Mouse (Mus musculus): ENCODE data around the gene Tns1.
A peak's percentile ranks its signal among the peaks of the same experiment; 100 is the strongest.

Gene Tns1

DNA sequence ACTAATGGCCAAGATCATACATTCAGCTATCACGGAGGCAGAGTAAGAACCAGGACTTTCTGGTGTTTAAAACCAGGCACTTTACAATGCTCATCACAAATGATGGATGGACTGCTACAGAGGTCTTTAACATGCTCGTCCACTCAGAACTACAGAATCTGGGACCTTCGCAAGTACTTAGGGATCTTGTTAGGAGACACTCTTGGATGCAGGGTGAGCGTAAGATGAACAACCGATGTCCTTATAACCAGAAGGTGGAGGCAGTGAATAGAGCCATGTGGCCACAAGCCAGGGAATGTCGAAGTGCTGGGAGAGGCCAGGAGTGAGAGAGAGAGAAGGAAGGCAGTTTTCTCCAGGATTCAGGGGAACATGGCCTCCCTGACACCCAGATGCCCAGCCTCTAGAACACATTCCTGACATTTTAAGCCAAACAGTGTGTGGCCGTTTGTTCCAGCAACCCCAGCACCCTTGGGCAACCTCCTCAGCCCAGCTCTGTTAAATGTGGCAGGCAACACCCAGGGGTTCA lies 130.3 kb downstream of the Tns1 start:
- Histone ChIP-seq H3K4me3 (replicated peaks; ENCODE audit: low read length) (no peak overlapping the region), H3K9me3 (ENCODE audit: low read length) (no peaks in the 10 kb centered on the region), H3K27me3 (ENCODE audit: insufficient read depth, low read length) (peaks cover 10% of the 10 kb centered on the region), H3K36me3 (ENCODE audit: insufficient read depth, low read length) (no peaks in the 10 kb centered on the region), H3K4me1 (replicated peaks; ENCODE audit: low read depth, low read length) (peaks cover 4% of the 10 kb centered on the region; the same call in 1 of the 2 replicates)
- TF ChIP-seq NANOG (IDR thresholded peaks at IDR 0.05; ENCODE audit: borderline replicate concordance, low read length), result no peak
- no peak for TF ChIP-seq CTCF (conservative IDR thresholded peaks at IDR 0.05; ENCODE audit: low read length)
- TF ChIP-seq POU5F1 (IDR thresholded peaks at IDR 0.05; ENCODE audit: borderline replicate concordance, low read length), result no peak

DNA sequence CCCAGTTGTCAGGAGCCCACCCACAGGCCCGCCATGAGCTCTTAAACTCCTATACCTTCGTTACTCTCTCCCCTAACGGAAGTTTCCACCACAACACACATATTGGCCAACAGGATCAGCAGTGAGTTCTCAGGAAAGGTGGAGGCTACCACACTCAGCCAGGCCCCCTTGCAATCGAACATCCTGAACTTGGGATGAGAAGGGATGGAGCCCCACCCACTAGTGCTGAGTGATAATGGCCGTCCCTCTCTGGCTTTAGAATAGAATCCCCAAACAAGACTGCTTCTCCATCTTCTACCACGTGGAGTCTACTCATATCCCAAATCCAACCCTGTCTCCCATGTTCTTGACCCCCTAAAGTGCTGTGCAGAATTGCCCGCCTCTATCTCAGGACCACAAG lies 131.0 kb downstream of the Tns1 start:
- Histone ChIP-seq H3K9me3 (ENCODE audit: low read length) (no peaks in the 10 kb centered on the region), H3K27me3 (ENCODE audit: insufficient read depth, low read length) (peaks cover 14% of the 10 kb centered on the region), H3K4me1 (replicated peaks; ENCODE audit: low read depth, low read length) (peaks cover under 1% of the 10 kb centered on the region; the same call in 1 of the 2 replicates), H3K36me3 (ENCODE audit: insufficient read depth, low read length) (no peaks in the 10 kb centered on the region), H3K4me3 (replicated peaks; ENCODE audit: low read length) (no peak overlapping the region)
- TF ChIP-seq NANOG (IDR thresholded peaks at IDR 0.05; ENCODE audit: borderline replicate concordance, low read length) (no peak), CTCF (conservative IDR thresholded peaks at IDR 0.05; ENCODE audit: low read length) (no peak), POU5F1 (IDR thresholded peaks at IDR 0.05; ENCODE audit: borderline replicate concordance, low read length) (no peak)

DNA sequence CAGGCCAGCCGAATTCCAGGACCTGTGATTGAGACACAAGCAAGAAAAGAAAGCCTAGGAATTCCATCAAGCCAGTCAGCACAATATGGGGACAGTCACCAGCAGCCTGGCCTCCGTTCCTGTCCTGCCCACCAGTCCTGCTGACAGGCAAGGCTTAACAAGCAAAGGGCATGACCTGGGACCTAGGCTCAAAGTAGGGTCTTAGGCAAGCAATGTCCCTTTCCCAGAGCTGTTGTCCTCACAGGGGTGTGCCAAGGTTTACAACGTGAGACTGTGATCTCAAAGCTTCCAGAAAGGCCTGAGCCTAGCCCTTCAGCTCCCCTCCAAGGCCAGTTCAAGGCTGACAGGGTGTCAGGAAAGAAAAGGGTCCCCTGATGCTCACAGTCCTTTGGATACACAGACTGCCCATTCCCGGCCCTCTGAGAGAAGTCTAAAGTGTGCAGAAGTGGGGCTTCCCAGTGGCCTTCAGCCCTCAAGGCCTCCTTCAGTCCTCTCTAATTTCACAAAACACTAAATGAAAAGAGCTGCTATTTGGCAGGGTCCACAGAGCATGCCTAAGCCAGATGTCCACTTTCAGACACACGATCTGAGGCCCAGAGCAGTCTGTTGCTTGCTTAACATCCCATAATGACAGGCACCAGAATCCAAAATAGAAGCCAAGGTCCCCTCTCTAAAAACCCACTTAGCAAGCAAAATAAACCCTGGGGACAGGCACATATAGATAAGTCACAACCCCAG lies 131.9 kb downstream of the Tns1 start:
- Histone ChIP-seq H3K4me3 (replicated peaks; ENCODE audit: low read length) (no peak overlapping the region), H3K9me3 (ENCODE audit: low read length) (no peaks in the 10 kb centered on the region), H3K27me3 (ENCODE audit: insufficient read depth, low read length) (peaks cover 14% of the 10 kb centered on the region), H3K36me3 (ENCODE audit: insufficient read depth, low read length) (no peaks in the 10 kb centered on the region), H3K4me1 (replicated peaks; ENCODE audit: low read depth, low read length) (no peaks in the 10 kb centered on the region; the same call in 1 of the 2 replicates)
- TF ChIP-seq CTCF (conservative IDR thresholded peaks at IDR 0.05; ENCODE audit: low read length) (no peak), NANOG (IDR thresholded peaks at IDR 0.05; ENCODE audit: borderline replicate concordance, low read length) (no peak), POU5F1 (IDR thresholded peaks at IDR 0.05; ENCODE audit: borderline replicate concordance, low read length) (no peak)

- no peaks in the 10 kb centered on the region; the same call in 1 of the 2 replicates for H3K4me1 ChIP-seq (replicated peaks; ENCODE audit: low read depth, low read length)
- H3K36me3 ChIP-seq (ENCODE audit: insufficient read depth, low read length), result no peaks in the 10 kb centered on the region
- H3K4me3 ChIP-seq (replicated peaks; ENCODE audit: low read length), result no peak overlapping the region
- TF ChIP-seq CTCF (conservative IDR thresholded peaks at IDR 0.05; ENCODE audit: low read length), result no peak
- TF ChIP-seq NANOG (IDR thresholded peaks at IDR 0.05; ENCODE audit: borderline replicate concordance, low read length), result no peak
- TF ChIP-seq POU5F1 (IDR thresholded peaks at IDR 0.05; ENCODE audit: borderline replicate concordance, low read length), result no peak
- H3K9me3 ChIP-seq (ENCODE audit: low read length), result no peaks in the 10 kb centered on the region
- peaks cover 14% of the 10 kb centered on the region for H3K27me3 ChIP-seq (ENCODE audit: insufficient read depth, low read length)
Measured at GRCm38 (mm10) chr1:73991226-73991625, 133.0 kb downstream of the Tns1 start.

- no peaks in the 10 kb centered on the region for H3K36me3 ChIP-seq (ENCODE audit: insufficient read depth, low read length)
- H3K9me3 ChIP-seq (ENCODE audit: low read length), result no peaks in the 10 kb centered on the region
- H3K4me3 ChIP-seq (replicated peaks; ENCODE audit: low read length), result no peak overlapping the region
- TF ChIP-seq POU5F1 (IDR thresholded peaks at IDR 0.05; ENCODE audit: borderline replicate concordance, low read length), result no peak
- H3K27me3 ChIP-seq (ENCODE audit: insufficient read depth, low read length), result peaks cover 14% of the 10 kb centered on the region
- H3K4me1 ChIP-seq (replicated peaks; ENCODE audit: low read depth, low read length), result no peaks in the 10 kb centered on the region; the same call in 1 of the 2 replicates
Measured at GRCm38 (mm10) chr1:73990024-73990423, 134.2 kb downstream of the Tns1 start.

GRCm38 (mm10) chr1:73987705-73988201 lies 136.5 kb downstream of the Tns1 start:
- TF ChIP-seq NANOG (IDR thresholded peaks at IDR 0.05; ENCODE audit: borderline replicate concordance, low read length) (no peak), POU5F1 (IDR thresholded peaks at IDR 0.05; ENCODE audit: borderline replicate concordance, low read length) (no peak), CTCF (conservative IDR thresholded peaks at IDR 0.05; ENCODE audit: low read length) (no peak)
- H3K9me3 ChIP-seq (ENCODE audit: low read length), result no peaks in the 10 kb centered on the region
- no peaks in the 10 kb centered on the region; the same call in 1 of the 2 replicates for H3K4me1 ChIP-seq (replicated peaks; ENCODE audit: low read depth, low read length)
- H3K36me3 ChIP-seq (ENCODE audit: insufficient read depth, low read length), result no peaks in the 10 kb centered on the region
- peaks cover 11% of the 10 kb centered on the region for H3K27me3 ChIP-seq (ENCODE audit: insufficient read depth, low read length)
- no peak overlapping the region for H3K4me3 ChIP-seq (replicated peaks; ENCODE audit: low read length)

DNA sequence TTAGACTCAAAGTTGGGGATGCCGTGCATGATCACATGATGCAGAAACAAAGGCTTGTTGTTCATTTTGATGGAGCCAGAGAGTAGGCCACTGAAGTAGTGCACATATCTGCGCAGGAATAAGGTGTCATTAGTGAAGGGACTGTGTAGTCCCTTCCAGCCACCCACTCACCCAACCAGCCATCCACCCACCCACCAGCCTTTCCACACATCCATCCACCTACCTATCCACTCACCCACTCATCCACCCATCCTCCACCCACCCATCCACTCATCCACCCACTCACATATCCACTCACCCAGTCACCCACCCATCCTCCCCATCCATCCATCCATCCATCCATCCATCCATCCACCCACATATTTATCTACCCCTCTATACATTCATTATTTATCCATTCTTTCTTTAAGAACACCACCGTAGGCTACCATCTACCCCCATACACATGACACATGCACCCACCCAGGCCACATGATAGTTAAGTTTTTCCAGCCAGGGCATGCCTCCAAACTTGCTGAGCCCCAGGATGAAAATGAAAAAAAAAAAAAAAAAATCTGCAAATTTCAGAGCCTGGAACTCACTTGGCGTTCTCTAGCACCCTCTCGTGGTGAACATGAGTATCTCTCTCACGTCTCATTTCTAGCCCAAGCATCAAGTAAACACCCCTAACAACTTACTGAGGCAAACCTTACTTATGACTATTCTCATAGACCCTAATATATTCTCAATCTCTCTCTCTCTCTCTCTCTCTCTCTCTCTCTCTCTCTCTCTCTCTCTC lies 137.8 kb downstream of the Tns1 start:
- Histone ChIP-seq H3K4me3 (replicated peaks; ENCODE audit: low read length) (no peak overlapping the region), H3K27me3 (ENCODE audit: insufficient read depth, low read length) (peaks cover 11% of the 10 kb centered on the region), H3K9me3 (ENCODE audit: low read length) (no peaks in the 10 kb centered on the region), H3K4me1 (replicated peaks; ENCODE audit: low read depth, low read length) (no peaks in the 10 kb centered on the region; the same call in 1 of the 2 replicates), H3K36me3 (ENCODE audit: insufficient read depth, low read length) (no peaks in the 10 kb centered on the region)
- TF ChIP-seq CTCF (conservative IDR thresholded peaks at IDR 0.05; ENCODE audit: low read length) (peak; percentile 69), POU5F1 (IDR thresholded peaks at IDR 0.05; ENCODE audit: borderline replicate concordance, low read length) (no peak), NANOG (IDR thresholded peaks at IDR 0.05; ENCODE audit: borderline replicate concordance, low read length) (no peak)

- no peaks in the 10 kb centered on the region; the same call in 1 of the 2 replicates for H3K4me1 ChIP-seq (replicated peaks; ENCODE audit: low read depth, low read length)
- peaks cover 11% of the 10 kb centered on the region for H3K27me3 ChIP-seq (ENCODE audit: insufficient read depth, low read length)
- TF ChIP-seq POU5F1 (IDR thresholded peaks at IDR 0.05; ENCODE audit: borderline replicate concordance, low read length) (no peak), NANOG (IDR thresholded peaks at IDR 0.05; ENCODE audit: borderline replicate concordance, low read length) (no peak), CTCF (conservative IDR thresholded peaks at IDR 0.05; ENCODE audit: low read length) (no peak)
- no peaks in the 10 kb centered on the region for H3K36me3 ChIP-seq (ENCODE audit: insufficient read depth, low read length)
- no peak overlapping the region for H3K4me3 ChIP-seq (replicated peaks; ENCODE audit: low read length)
- H3K9me3 ChIP-seq (ENCODE audit: low read length), result no peaks in the 10 kb centered on the region
Measured at GRCm38 (mm10) chr1:73985611-73986010, 138.6 kb downstream of the Tns1 start.

Data from E14TG2a.4 (cell line).